Mouse (Mus musculus) thymus, postnatal 14 days (tissue): ENCODE data around the gene Gkn1.

Experiments used
- DNase-seq: peaks from one replicate; pipeline ENCODE4 v3.0.0; 2021

The Gkn1 gene

DNA sequence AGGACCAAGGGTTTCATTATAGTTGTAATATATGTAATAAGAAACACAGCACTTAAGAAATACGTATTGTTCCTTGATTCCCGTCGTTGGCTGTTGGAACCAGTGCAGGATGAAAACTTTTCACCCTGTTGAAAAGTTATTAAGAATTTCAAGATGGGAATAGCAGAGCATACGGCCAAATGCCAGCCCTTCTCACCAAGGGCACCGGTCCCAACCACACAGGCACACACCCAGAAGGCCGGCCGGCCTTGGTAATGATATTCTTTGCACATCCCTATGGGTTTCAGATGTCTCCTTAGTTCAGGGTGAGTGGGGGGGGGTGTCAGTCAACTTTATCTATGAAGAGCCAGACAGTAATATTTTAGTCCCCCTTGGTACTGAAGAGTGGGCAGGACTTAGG is 32.1 kb downstream of the Gkn1 start:
- DNase-seq = no peak

DNA sequence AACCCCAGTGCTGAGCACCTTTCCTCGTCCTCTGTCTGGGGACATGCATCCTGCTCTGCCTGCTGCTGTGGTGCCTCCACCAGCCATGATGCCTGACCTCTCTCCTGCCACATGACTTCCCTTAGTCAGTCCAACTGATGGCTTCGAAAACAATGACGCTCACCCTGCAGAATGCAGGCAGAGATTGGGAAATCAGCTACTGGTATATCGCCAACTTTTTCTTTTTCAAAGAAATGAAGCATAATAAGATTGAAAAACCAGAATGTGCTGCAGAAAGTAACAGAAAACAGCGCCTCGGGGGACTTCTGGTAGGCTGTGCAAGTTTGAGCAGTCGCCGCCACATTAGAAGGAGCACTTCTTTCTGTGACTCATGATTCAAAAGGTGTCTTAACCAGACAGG is 33.8 kb downstream of the Gkn1 start:
- DNase-seq = no peak

DNA sequence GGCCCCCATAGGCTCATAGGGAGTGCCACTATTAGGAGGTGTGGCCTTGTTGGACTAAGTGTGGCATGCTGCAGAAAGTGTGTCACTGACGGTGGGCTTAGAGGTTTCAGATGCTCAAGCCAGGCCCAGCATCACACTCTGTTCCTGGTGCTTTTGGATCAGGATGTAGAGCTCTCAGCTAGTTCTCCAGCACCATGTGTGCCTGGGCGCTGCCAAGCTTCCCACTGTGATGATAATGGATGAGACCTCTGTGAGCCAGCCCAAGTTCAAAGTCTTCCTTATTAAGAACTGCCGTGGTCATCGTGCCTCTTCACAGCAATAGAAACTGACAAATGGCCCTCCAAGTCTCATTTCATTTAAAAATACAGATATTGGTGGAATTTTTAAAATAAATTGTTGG is 38.0 kb downstream of the Gkn1 start:
- no peak for DNase-seq

DNA sequence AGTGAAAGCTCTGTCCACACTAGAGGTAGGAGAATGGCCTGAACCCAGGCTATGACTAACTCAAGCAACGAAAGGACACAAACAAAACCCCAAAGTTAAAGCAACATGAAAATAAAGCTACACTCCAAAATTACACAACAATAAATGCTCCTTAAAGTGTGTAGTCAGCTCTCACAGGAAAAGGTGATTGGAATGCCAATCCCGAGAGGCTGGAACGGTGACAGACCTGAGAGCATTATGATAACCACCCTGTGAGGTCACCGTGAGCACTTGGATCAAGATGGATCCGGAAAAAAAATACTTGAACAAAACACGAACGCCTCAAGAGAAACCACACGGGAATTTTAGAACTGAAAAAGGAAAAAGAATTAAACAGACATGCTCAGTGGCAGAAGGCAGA is 46.3 kb downstream of the Gkn1 start:
- no peak for DNase-seq

DNA sequence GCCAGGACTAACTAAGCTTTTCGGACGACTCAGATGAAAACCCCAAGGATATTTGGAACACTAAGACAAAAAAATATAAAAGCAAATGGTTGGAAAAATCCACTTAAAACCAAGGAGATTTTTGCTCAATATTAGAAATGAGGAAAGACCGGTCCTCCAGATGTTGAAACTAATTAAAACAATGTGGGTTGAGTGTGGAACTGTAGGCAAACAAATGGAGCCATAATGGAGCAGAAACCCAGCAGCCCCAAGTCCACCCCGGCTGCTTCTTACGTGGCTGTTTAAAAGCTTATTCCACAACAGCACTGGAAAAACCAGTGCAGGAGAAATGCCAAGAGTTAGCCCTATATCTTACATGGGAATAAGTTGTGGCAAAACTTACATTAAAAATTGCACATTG is 48.0 kb downstream of the Gkn1 start:
- DNase-seq = no peak

DNA sequence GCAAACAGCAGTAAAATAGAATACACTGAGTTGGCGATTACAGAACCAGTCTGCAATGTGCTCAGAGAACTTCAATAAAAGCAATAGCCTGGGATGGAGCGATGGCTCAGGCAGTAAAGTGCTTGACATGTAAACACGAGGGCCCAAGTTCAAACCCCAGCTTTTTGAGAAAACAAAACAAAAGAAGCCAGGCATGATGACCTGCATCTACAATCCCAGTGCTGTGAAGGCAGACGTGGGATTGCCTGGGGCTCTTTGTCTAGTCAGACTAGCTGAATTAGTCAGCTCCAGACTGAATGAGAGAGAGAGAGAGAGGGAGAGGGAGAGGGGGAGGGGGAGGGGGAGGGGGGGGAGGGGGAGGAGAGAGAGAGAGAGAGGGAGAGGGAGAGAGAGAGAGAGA is 48.8 kb downstream of the Gkn1 start:
- no peak for DNase-seq
